Mouse (Mus musculus): Measurements from ENCODE around the gene Epha2.

DNA sequence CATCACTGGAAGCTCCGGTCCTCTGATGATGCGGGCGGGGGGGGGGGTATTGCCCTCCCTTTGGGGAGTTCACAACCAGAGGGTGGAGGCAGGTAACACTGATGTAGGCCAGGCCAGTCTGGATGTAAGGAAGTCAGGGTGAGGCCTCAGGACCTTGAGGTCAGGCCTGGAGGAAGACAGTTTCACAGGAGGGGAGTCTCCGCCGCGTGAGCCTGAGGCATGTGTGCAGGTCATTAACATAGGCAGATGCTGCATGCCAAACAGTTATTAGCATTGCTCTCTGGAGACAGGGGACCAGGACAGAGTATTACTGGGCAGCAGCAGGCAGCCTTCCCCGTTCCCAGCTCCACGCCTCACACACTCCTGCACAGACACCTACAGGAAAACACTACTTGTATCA, 12.9 kb upstream of the Epha2 start:
- TF ChIP-seq CTCF (IDR thresholded peaks at IDR 0.05; ENCODE audit: low read depth): no peak
- no peak for TF ChIP-seq EP300 (IDR thresholded peaks at IDR 0.05; ENCODE audit: low read depth)

All from liver, embryonic 14.5 days (tissue).